Mouse (Mus musculus): ENCODE results near the gene Zdhhc17. TPM values are rescaled to one million over a fixed set of nuclear protein-coding genes. Genes with fewer than 3 reads are reported as not detected.

Zdhhc17 gene
- total RNA-seq (2021): 33.6 and 37.1 TPM in 2 replicates
- long read RNA-seq, experiment 1, partial matches to known transcripts: 1 of 2 reads
- long read RNA-seq, experiment 1, other reads (novel, unspliced or antisense): 1 of 2 reads
- long read RNA-seq, experiment 2, partial matches to known transcripts: 1 of 4 reads
- long read RNA-seq, experiment 2, other reads (novel, unspliced or antisense): 3 of 4 reads

DNA sequence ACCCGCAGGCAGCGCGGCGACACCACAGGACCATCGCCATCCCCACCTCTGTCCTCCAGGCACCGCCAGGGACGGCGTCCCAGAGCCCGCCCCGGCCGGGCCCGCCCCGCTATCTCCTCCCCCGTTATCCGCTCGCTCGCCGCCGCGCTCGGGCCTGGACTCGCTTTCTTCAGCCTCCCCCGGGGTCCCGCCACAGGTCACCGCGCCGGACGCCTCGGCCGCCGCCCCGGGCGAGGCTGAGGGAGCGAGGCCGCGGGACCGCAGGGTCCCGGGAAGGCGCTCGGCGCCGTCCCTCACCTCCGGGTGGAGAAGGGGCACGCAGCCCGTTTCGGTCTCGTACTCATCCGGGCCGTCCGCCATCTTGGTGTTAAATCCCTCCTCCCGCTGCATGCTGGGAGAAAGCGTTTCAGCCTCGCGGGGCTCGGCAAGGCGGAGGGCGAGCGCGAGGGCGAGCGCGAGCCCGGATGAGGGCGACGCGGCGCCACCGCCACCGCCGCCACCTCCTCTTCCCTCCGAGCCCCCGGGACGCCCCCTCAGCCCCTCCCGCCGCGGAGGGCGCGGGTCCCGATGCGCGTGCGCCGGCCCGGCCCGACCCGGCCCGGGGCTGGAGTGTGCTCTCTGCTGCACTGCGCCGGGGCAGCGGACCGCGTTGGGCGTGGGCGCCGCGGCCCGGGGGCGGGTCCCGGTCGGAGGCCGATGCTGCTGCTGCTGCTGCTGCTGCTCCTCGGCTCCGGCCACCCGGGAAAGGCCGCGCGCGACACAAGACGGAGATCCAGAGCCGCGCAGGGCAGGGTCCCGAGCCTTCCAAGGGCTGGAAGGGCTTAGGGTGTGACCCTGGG, at the start of gene Zdhhc17:
Gene Zdhhc17, minus strand, starts transcription at position 500 of the 839 bp plus-strand sequence.
- peak; percentile 93 for DNase-seq

GRCm38 (mm10) chr10:111055770-111056169, 45.8 kb upstream of the Zdhhc17 start:
- DNase-seq: no peak

DNA sequence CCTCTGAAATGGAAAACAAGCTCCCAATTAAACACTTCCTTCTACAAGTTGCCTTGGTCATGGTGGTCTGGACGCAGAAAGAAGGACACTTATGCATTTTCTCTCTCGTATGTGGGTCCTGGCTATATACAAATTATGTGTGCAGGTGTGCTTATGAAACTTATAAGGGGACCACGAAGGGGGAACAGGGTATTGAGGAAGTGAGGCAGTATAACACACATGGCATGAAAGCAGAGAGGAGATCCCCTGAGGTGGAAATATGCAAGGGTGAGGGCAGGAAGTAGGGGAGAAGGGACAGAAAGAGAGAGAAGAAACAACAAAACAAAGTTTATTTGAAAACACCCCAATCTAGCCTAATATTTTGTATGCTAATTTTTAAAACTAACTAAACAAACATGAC, 41.7 kb upstream of the Zdhhc17 start:
- no peak for DNase-seq

GRCm38 (mm10) chr10:111050511-111050910, 40.6 kb upstream of the Zdhhc17 start:
- no peak for DNase-seq

DNA sequence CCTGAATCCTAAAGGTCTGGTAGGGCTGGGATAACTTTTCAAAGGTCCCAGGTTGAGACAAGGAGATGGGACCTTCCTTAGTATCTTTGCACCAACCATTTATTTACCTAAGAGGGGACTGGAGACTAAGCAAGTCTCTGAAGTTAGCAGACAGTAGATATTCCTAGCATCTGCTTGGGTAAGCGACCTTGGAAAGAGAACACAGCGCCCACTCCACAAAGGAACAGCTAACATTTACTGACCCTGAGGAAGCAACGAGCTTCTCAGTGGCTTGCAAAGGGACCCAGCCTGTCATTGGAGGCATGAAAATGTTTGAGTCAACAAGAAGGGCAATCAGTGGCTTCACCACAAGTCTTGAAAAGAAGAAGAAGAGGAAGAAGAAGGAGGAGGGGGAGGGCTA, 40.1 kb upstream of the Zdhhc17 start:
- DNase-seq: no peak

GRCm38 (mm10) chr10:111047895-111048294, 38.0 kb upstream of the Zdhhc17 start:
- DNase-seq: peak; percentile 32

GRCm38 (mm10) chr10:111040078-111040656, 30.2 kb upstream of the Zdhhc17 start:
- DNase-seq: no peak

DNA sequence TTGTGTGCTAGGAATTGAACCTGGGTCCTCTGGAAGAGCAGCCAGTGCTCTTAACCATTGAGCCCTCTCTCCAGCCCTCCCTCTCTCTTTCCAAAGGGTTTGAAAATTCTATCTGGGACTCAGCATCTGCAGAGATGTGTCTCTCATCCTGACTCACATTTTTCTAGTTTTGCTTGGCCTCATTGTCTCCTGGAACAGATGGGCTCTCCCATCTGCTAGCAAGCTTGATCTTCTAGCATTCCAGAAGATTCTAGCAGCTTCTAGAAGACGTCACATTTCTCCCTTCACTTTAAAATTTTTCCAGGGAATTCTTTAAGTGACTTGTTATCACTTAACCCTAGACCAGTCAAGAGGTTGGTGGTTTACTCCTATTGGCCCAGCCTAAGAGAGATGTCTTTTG, 26.9 kb upstream of the Zdhhc17 start:
- no peak for DNase-seq

- no peak for DNase-seq
Measured at GRCm38 (mm10) chr10:111035134-111035533, 25.2 kb upstream of the Zdhhc17 start.

GRCm38 (mm10) chr10:111031511-111032365, 21.8 kb upstream of the Zdhhc17 start:
- DNase-seq: no peak

DNA sequence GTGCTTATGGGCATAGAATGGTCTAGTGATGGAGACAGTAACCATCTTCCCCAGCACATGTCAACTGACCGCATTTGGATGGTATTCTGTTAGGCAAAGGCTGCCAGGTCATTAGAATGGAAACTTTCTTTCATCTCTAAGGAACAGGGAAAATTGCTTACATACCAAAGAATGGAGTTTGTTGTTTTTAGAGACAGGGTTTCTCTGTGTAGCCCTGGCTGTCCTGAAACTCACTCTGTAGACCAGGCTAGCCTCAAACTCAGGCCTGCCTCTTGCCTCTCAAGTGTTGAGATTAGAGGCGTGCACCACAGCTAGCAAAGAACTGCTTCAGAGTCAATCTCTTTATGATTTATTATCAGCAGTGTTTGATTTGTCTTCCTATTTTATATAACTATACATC, 20.9 kb upstream of the Zdhhc17 start:
- no peak for DNase-seq

DNA sequence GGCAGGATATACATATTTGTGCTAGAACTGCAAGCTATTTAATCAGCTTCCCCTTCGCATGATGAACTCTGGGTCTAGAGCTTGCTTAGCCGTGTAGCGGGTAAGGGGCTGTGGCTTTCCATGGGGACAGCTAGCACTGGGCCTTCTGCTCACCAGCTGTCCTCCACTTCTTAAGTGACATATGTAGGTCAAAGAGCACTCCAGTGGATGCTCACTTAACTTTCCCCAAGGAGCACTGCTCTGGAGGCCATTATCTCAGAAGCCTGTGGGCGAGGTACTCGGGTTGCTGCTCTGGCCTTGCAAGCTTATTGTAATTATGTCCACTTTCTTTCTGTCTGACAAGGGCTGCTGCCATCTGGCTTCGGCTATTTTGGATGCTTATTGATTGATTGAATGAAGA, 16.2 kb upstream of the Zdhhc17 start:
- DNase-seq: no peak

DNA sequence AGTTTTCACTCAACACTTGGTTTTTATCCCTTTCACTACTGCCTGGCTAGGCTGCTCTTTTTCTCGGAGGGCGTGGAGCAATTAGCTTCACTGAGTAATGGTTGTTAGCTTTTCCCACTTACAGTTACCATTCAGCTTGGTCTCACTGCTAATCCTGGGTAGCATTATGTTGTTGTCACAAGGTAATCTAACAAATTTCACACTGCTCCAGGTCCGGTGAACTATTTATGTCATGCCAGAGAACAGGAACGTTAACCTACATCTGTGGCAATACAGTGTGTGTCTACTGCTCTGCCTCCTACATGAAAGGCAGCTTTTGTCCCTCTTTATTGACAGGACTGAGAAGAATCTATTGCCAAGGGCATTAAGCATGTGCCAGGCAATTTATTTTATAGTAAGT, 14.8 kb upstream of the Zdhhc17 start:
- DNase-seq: no peak

- DNase-seq: peak; percentile 29
Measured at GRCm38 (mm10) chr10:111014476-111014875, 4.5 kb upstream of the Zdhhc17 start.

- DNase-seq: no peak
Measured at GRCm38 (mm10) chr10:111013265-111013664, 3.3 kb upstream of the Zdhhc17 start.

DNA sequence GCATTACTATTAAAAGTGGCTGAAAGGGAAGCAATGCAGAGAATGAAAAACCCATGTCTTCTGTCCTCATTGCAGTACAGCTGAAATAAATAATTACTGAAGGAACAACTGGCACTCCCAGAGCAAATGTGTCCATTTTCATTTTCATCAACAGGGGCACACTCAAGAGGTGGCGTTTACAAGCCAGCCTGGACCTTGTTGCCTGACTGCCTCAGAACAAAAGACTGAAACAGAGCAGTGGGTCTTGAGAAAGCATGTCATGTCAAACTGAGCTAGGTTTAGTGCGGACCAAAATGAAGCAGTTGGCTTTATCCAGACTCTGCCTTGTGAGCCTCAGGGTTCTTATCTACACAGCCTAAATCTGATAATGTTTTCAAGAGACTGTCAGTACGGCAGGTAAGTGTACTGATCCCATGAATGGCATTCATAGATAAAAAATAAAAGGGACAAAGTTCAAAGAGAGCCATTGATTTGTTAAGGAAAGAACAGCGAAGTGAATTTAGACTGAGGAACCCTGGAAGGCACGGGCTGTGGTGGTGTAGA, 2.6 kb upstream of the Zdhhc17 start:
- no peak for DNase-seq

DNA sequence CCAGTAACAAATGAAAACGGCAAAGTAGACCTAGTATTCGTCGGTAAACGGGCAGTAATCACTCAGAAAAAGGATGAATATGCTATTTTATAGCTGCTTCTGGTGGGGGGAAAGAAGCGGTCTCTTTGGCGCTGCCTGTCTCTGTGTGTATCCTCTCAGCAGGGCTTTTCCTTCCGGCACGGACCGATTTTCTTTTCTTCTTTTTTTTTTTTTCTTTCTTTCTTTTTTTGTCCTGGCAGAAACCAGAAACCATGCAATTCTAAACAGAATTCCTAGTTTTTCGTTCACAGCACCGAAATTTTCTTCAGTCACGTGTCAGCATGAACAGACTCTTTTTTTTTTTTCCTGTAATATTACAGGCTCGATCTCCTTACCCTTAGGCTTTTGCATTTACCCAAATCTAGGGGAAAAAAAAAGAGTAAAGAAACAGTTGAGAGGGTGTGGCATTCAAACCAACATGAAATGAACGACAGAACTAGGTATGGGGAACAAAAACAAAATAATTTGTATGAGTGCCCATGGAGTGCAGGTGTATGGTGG, 1.4 kb upstream of the Zdhhc17 start:
- no peak for DNase-seq

DNA sequence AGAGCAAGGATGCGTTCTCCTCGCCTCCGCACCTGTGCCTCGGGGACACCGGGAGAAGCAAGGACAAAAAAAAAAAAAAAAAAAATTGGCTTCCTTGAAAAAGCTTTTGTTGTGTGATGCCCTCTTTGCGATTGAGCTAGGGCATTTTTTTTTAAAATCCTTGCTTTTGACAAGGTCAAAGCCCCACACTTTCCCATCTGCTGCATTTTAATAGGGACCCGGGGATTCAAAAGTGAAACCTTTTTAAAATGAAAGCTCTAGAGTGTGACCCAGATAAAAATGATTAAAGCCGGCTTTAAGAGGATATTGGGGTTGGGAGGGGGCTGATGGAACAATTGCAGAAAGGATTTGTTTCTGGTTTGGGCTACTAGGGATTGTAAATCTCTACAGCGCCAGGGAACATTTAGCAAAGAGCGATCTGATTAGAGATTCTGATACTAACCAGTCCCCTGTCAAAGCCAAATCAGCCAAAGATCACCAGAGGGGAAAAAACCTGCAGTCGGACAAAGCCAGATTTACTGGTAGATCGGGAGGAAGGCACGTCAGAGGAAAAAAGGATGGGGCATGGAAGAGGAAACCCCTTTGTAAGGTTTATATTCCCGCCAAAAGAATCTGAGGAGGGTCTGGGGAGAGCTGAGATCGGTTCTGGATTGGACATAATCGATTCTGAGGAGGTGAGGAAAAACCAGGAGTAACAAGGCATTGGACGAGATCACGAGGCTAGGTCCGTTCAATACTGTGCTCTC, 713 bp upstream of the Zdhhc17 start:
- DNase-seq: peak; percentile 36

DNA sequence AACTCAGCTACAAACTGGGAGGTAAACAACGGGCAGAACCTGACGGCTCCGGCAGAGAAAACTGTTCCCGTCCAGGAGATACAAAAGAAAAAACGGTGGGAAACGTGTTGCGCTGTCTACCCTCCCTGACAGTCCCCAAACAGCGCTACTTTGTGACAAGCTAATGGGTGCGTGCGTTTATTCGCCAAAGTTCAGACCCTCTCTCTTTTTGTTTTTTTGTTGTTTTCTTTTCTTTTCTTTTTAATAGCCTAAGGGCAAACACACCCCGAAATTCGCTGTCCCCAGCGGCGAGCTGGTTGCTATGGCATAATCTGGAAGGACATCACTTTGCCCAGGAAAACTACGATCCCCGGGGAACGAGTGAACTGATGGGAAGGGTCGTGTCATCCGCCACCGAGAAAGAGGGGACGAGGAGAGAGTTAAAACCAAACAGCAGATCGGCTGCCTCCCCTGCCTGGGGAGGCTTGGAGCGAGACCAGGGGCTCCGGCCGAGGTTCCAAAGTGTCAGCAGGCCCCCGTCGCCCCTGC, 763 bp downstream of the Zdhhc17 start:
- DNase-seq: no peak

DNA sequence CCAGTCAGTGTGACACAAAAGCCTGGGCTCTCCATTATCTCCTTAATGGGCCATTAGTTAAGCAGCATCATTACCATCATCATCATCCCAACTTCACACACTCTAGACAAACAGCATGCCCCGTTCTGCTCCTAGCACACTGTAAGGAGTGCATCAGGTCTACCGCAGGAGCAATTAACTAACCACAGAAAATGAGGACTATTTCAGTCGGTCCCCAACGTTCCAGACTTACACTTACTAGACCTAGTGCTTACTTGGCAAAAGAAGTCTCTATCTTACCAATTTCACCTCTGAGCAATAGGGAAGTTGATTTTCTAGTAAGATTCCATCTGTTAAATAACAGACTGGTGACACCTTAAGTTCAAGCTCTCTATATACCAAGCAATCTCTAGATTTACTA, 2.3 kb downstream of the Zdhhc17 start:
- DNase-seq: no peak
